Mouse (Mus musculus) brain, embryonic 18.5 days (tissue): ENCODE data around the gene Gpr183.

ENCODE experiments used
- DNase-seq: peaks from one replicate; pipeline ENCODE4 v3.0.0-alpha.2; 2012; ENCODE audit warnings: low read depth, low spot score

Gpr183 gene

DNA sequence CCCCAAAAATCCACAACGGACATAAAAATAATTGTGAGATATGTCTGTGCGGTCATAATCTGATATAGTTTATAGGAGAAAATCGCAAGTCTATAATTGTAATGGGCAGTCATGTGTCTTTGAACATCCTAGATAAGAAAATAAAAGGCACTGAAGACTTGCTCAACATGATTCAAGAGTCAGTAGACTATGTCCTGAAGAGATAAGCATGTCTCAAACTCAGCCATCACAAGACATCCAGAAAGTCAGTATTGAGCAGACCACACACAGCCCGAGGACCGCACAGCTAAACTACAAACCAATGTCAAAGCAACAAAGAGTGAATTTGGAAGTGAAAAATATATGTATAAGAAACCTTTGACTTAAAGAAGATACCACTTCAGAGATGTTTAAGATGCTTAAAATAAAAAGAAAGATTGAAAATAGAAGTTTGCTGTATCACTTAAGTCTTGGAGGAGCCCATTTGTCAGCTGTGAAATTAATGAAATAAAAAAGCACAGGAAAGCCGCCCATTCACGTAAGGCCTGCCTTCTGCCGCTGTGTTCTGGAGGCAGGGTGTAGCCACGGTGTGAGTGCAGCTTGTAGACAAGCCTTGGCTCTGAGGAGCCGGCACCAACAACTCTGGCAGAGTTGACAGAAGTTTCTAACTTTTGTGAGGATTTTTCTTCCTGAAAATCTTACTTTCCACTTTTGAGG, 7.7 kb downstream of the Gpr183 start:
- no peak for DNase-seq

- DNase-seq = no peak
These were observed 8.7 kb downstream of the Gpr183 start for GRCm38 (mm10) chr14:121956291-121956690.

DNA sequence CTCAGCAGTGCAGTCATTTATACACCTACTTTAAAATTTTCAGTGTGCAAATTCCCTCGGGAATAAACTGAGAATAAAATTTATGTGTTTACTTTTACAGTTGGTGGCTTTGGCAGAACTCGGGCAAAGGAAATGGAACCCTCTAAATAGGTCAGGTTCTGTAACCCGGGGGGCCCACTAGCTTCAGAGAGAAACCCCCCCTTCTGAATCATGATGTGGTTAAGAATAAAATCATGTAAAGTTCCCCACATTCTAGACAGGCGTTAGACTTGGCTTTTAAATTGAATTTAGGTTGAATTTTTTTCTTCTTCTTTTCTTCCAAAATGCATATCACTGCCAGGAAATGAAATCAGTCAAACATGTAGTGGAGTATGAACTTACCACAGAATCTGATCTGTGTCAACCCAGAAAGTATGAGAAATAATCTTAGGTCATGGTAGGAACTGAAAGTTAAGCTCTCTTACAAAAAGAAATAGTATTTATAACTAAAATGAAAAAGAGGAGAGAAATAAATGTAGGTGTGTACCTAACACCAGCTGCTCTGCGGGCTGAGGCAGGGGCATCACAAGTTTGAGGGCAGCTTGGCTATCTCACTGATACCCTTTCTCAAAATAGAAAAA, 9.7 kb downstream of the Gpr183 start:
- no peak for DNase-seq

DNA sequence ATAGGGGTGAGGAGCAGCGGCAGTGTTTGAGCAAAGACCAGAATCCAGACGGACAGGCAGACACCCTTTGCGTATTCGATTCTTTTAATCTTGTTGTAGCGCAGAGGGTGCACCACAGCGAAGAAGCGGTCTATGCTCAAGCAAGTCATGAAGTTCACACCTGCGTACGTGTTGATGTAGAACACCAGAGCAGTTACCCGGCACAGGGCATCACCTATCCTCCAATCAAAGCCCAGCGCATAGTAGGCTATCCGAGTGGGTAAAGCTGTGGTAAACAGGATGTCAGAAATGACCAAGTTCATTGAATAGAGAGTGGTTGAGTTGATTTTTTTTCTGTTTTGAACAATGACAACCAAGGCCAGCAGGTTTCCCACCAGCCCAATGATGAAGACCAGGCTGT, 10.4 kb downstream of the Gpr183 start:
- no peak for DNase-seq

GRCm38 (mm10) chr14:121954129-121954528, 10.9 kb downstream of the Gpr183 start:
- no peak for DNase-seq

- DNase-seq = no peak
These were observed 13.0 kb downstream of the Gpr183 start for GRCm38 (mm10) chr14:121952046-121952400.

- DNase-seq = no peak
These were observed 13.5 kb downstream of the Gpr183 start for GRCm38 (mm10) chr14:121951399-121952045.

GRCm38 (mm10) chr14:121949897-121950296, 15.1 kb downstream of the Gpr183 start:
- no peak for DNase-seq

DNA sequence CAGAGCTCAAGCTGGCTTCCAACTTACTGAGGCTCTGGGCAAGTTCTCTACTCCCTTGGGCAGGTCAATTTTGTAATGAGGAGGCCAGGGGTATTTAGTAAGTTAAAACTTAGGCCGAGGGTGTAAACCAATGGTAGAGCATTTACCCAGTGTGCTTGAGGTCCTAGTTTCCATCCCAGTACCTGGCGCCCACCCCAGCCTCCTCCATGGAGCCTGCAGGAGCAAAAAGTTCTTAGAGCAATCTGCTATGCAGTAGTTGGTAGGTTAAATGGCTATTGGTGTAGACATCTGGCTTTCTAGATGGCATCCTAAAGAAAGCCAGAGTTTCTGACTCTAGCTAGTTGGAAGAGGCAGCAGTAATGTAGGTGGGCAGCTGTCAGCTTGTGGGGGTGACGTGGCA, 15.6 kb downstream of the Gpr183 start:
- no peak for DNase-seq

DNA sequence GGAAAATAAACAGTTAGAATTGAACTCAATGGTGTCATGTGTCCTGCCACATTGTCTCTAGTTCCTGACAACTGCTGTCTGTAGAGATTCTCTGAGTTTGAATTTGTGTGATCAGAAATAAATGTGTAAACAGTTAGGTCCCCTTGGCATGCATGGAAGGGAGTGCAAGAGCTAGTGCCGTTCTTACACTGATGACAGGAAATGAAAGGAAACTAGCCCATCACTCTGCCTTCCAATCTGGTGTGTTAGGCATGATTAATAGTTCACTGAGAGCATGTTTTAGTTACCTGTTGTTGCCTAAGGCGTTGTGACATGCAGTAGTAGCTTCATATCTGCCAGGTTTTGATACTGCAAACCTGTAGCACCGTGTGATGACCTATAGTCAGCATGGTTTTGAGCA, 17.0 kb downstream of the Gpr183 start:
- DNase-seq = no peak

DNA sequence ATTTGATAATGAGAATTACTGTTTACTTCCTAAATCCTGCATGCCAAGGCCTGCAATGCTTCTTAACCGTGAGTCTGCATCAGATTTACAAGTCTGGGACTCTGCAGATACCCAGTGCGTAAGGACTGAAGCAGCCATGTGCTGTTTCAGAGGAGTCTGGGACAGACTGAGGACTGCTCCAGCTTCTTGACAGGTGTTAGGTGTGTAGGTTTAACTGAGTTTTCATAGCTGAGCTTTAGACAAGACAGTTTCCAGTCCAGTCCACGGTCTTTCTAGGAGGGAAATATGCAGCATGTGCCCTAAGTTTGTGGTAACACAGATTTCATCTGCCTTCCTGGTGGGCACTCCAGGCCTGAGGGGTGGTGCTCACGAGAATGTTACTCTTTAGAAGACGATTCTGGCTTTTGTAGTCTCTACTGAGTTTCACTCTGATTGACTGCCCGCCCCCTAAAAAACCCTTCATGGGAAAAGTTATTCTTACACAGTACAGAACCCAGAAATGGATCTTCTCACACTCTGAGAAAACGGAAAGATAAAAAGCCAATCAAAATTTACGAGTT, 17.7 kb downstream of the Gpr183 start:
- no peak for DNase-seq

DNA sequence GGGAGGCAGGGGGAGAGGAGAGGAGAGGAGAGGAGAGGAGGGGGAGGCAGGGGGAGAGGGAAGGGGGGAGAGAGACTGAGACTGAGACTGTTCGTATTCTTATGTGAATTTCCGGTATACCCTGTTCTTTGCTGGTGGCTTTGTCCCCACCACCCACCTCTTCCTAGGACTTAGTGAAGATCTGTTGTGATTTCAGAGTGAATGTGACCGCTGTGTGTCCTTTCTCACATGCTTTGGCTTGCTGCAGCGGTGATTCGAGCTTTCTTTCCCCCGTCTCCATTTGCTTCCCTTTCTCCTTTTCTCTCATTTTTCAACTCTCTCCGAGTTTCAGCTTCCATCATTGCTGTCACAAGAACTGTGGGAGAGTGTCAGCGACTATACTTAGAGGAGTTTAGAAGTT, 18.3 kb downstream of the Gpr183 start:
- no peak for DNase-seq

DNA sequence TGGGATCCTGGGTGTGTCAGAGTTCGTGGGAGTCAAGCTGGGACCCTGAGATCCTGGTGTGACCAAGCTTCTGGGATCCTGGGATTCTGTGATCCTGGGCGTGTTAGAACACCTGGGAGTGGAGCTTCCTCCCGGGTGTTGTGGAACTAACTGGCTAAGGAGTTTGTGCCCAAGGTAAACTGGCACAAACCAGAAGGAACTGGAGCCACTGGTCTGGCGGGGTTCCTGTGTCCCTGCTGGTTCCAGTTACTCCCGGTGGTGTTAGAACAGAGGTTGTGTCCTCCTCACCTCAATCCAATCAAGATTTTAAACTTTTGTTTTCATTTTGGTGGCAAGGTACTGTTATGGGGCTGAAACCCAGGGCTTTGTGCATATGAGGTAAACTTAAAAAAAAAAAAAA, 18.9 kb downstream of the Gpr183 start:
- no peak for DNase-seq

DNA sequence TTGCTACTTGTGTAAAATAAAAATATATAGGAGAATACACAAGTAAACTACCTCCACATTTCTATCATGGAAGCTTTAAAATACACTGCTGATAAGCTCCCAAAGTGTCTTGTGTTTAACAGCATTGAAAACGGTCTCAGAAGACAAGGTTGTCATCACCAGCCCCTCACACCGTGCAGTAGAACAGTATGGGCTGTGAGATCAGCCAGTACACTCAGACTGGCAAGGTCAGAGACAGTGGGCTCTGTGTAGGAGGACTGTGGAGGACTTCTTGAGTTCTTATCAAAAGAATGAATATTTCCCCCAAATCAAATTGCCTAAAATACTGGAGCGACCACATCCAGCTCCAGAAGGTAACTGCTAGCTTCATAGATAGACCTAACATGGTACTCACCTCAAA, 25.4 kb downstream of the Gpr183 start:
- DNase-seq = no peak

GRCm38 (mm10) chr14:121938256-121939191, 26.5 kb downstream of the Gpr183 start:
- no peak for DNase-seq

DNA sequence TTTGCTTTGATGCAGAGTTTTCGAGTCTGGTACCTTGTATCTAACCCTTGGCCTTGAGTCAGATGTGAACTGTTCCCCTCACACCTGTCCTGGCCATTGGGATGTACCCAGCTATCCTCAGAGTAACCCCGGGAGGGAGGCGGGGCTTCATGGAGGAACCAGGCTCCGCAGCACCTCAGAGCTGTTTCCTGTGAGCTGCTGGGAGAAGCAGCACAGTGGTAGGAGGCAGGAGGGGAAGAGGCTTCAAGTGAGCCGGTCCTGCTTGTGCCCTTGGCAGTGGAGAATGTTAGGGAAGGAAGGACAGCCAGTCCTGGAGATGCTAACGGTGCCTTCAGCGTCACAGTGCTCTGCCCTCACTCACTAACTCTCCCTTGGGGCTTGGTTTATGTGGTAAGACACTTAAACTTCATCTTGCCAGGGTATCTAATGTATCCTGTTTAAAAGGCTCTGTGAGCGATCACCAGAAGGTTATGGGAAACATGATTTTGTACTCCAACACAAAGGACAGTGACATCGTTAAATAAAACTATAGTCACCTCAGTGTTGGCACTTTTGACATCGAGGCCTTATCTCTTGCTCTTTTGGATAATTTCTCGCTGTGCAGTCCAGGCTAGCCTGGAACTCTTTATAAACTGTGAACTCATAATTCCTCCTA, 27.3 kb downstream of the Gpr183 start:
- DNase-seq = no peak

DNA sequence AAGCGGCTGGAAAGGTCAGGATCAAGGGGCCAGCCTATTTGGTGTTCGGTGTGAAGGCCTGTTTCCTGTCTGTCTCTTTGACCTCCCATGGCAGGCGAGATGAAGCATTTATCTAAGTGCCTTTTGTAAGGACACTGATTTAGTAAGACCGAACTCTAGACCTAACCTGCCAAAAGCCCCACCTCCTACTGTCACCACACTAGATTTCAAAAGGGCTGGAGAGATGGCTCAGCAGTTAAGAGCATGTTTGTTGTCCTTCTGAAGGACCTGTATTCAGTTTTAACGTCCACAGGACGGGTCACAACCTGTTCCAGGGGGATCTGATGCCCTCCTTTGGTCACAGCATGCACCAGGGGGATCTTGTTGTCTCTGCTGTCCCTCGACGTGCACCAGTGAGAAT, 28.1 kb downstream of the Gpr183 start:
- no peak for DNase-seq

DNA sequence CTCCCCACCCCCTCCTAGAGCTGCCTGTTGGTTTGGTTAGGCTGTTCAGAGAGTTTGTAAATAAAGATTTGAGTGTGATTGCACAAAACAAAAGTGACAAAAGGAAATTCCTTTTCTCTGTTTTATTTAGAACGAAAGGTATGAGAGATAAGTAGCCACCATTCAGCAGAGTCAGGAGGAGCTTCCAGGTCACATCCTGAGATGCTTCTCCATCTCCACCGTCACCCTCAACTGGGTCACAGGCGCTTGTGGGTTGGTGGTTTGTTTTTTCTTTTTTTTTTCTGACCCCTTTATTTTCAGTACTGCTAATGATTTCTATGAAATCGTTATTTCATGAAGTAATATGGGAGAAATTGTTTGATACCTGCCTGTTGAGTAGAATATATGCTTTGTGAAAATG, 28.6 kb downstream of the Gpr183 start:
- DNase-seq = no peak

DNA sequence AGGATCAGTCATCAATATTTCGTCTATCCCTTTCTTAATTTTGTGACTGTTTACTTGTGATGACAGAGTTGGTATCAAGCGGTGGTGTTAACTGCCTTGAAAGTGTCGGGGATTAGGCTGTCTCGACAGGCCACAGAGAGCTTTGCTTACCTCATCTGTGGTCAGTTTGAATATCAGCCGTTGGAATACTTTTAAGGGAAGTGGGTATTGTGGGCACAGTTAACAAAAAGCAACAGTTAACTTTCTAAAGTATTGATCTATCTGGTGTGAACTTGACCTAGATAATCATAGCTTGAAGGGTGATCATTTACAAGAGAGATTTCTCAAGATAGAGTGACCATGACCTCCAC, 30.4 kb downstream of the Gpr183 start:
- no peak for DNase-seq

GRCm38 (mm10) chr14:121933906-121934596, 30.9 kb downstream of the Gpr183 start:
- no peak for DNase-seq

DNA sequence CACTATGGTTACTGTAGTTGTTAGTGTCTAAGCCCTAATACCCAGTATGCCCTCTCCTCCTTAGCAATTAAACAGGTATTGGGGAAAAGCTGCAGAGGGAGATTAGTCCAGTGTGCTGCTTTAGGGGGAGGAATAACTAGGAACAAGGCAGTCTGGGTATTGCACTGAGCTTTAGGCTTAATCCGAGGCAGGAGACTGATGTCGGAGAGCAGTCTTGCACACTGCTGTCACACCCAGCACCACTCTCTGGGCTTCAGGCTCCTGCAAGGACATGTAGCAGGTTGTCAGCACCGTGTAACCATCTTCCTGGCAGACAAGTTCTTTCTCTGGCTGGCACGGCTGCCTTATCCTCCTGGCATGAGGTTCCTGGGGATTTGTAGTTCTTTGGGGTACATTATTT, 32.8 kb downstream of the Gpr183 start:
- DNase-seq = no peak
